Mouse (Mus musculus) liver, adult 2 months (tissue): ENCODE measurements around the gene Fam71a. TPM values are rescaled to one million over a fixed set of nuclear protein-coding genes. Genes with fewer than 3 reads are reported as not detected.
"Not testable (repeated sequence)": the region's sequence is repeated elsewhere in the genome, so short reads cannot be mapped to it uniquely, and the experiment has no call there.

Experiments used
- DNase-seq: peaks from one replicate; pipeline ENCODE4 v3.0.0-alpha.2; 2011; ENCODE audit warnings: low read depth, low spot score; ENCODE audit errors: extremely low read depth
- H3K27ac ChIP-seq: fragments of 200-500 bp; replicated peaks from 2 replicates; pipeline ENCODE4 v1.5.1; 2012; ENCODE audit warnings: low read depth, mild to moderate bottlenecking, control low read depth, inconsistent platforms, low read length; ENCODE audit not compliant: insufficient read depth
- H3K27me3 ChIP-seq: fragments of 200-500 bp; 2 replicates; pipeline ENCODE4 v1.6.1; 2012; ENCODE audit warnings: mild to moderate bottlenecking, moderate library complexity, low read length, inconsistent platforms; ENCODE audit not compliant: control insufficient read depth, insufficient read depth
- H3K36me3 ChIP-seq: fragments of 200-500 bp; 2 replicates; pipeline ENCODE4 v1.6.1; 2012; ENCODE audit warnings: low read length, inconsistent platforms; ENCODE audit not compliant: control insufficient read depth, insufficient read depth
- H3K4me1 ChIP-seq: fragments of 200-500 bp; 2 replicates; pipeline ENCODE4 v1.6.1; 2011; ENCODE audit warnings: low read length; ENCODE audit not compliant: control insufficient read depth, insufficient read depth
- H3K4me3 ChIP-seq: fragments of 200-500 bp; 2 replicates; pipeline ENCODE4 v1.5.1; 2011; ENCODE audit warnings: low read depth, mild to moderate bottlenecking, control low read depth, low read length, moderate library complexity; ENCODE audit not compliant: insufficient read depth
- H3K79me2 ChIP-seq: fragments of 200-500 bp; 2 replicates; pipeline ENCODE4 v1.6.1; 2012; ENCODE audit warnings: inconsistent platforms, mild to moderate bottlenecking, low read length, moderate library complexity; ENCODE audit not compliant: control insufficient read depth, insufficient read depth
- H3K9ac ChIP-seq: fragments of 200-500 bp; 2 replicates; pipeline ENCODE4 v1.6.1; 2012; ENCODE audit warnings: low read depth, mild to moderate bottlenecking, control low read depth, inconsistent platforms, low read length
- CTCF ChIP-seq: fragments of 200-500 bp; IDR thresholded peaks from 2 replicates; pipeline ENCODE4 v1.5.1; 2011; ENCODE audit warnings: low read depth, low read length, control low read depth
- POLR2A ChIP-seq: fragments of 200-500 bp; IDR thresholded peaks from 2 replicates; pipeline ENCODE4 v1.6.1; 2011; ENCODE audit warnings: low read length, control low read depth; ENCODE audit not compliant: insufficient read depth; ENCODE audit errors: extremely low read depth
- WGBS: fragments of 180-500 bp; shearing (Covaris S2); methylation state at CpG from one replicate; pipeline ENCODE4 v1.1.7; 2018; 5-methylcytosine and 5-hydroxymethylcytosine counted together
- polyA plus RNA-seq: library from polyadenylated mRNA; depleted of rRNA; stranded (reverse); fragments of >200 nt; gene quantifications from 2 replicates; pipeline ENCODE4 v1.2.3, GENCODE M21; 2012
- total RNA-seq: library from RNA; depleted of rRNA; stranded (reverse); fragments of >200 nt; gene quantifications from 2 replicates; pipeline ENCODE4 v1.2.3, GENCODE M21; 2014

The Fam71a gene
- total and polyA plus RNA-seq, 2 experiments: not detected

DNA sequence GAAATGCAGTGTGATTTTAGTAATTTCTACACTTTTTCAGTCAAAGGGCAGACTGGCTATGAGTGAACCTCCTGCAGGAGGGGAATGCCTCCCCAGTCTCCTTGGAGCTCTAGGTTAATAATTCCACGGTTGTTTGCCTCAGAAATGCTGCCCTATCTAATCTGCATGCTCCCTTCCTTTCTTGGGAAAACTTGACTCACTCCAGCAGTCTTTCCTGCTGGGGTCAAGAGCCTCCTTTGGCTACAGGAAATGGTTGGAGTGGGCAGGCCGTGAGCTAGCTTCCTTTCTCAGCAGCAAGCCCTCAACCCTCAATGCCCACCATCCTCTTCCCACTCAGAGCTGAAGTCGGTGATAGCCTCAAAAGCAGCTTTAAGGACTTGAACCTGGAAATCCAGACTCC is 10.3 kb downstream of the Fam71a start:
- TF ChIP-seq CTCF (no peak), POLR2A (no peak)
- H3K27ac ChIP-seq: peak overlapping the region; percentile 27; the same call in 1 of the 2 replicates
- no peak overlapping the region for H3K9ac ChIP-seq
- no peaks in the 10 kb centered on the region for H3K4me1 ChIP-seq
- H3K27me3 ChIP-seq: no peaks in the 10 kb centered on the region
- WGBS: 64% methylated on average over 3 of the region's 3 CpGs
- no peak overlapping the region for H3K4me3 ChIP-seq
- H3K79me2 ChIP-seq: no peaks in the 10 kb centered on the region
- H3K36me3 ChIP-seq: no peaks in the 10 kb centered on the region
- peak; percentile 24 for DNase-seq

- 23% methylated on average over 4 of the region's 4 CpGs for WGBS
- TF ChIP-seq CTCF (peak; percentile 72), POLR2A (no peak)
- H3K27ac ChIP-seq: no peak overlapping the region
Measured at GRCm38 (mm10) chr1:191153052-191153451, 11.6 kb downstream of the Fam71a start.

GRCm38 (mm10) chr1:191150924-191151605 is 13.6 kb downstream of the Fam71a start:
- 68% methylated on average over 8 of the region's 8 CpGs for WGBS

More at GRCm38 (mm10) chr1:191153052-191153451, 11.6 kb downstream of the Fam71a start:
- Histone ChIP-seq H3K4me3 (no peak overlapping the region), H3K9ac (no peak overlapping the region), H3K4me1 (no peaks in the 10 kb centered on the region), H3K79me2 (no peaks in the 10 kb centered on the region), H3K27me3 (no peaks in the 10 kb centered on the region), H3K36me3 (no peaks in the 10 kb centered on the region)
- DNase-seq: peak; percentile 29

DNA sequence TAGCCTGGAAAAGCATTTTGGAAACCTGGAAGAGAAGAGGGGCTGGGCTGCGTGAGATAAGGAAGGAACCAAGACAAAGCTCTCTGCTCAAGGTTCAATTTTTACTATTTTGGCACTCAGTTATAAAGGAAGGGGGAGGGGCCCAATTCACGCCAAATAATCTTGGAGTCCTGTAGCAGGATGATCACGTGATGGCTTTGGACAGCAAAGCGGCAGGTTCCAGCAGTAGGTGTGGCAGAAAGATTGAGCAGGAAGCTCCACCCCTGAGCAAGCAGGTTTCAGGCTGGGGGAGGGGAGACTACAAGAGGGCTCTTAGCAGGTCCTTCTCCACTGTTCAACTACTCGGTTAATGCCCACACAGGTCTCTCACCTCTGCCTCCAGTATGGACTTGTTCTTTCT is 15.1 kb downstream of the Fam71a start:
- DNase-seq, H3K4me3 ChIP-seq, H3K36me3 ChIP-seq, H3K4me1 ChIP-seq, H3K27me3 ChIP-seq, H3K27ac ChIP-seq, H3K79me2 ChIP-seq, H3K9ac ChIP-seq: not testable (repeated sequence)
- WGBS: 89% methylated on average over 5 of the region's 5 CpGs

More at GRCm38 (mm10) chr1:191150924-191151605, 13.6 kb downstream of the Fam71a start:
- Histone ChIP-seq H3K36me3 (no peaks in the 10 kb centered on the region), H3K27ac (no peak overlapping the region), H3K9ac (no peak overlapping the region), H3K4me3 (no peak overlapping the region), H3K79me2 (no peaks in the 10 kb centered on the region), H3K4me1 (no peaks in the 10 kb centered on the region), H3K27me3 (no peaks in the 10 kb centered on the region)
- no peak for DNase-seq
- TF ChIP-seq CTCF (no peak), POLR2A (no peak)

- Histone ChIP-seq H3K27ac (no peak overlapping the region), H3K4me1 (no peaks in the 10 kb centered on the region), H3K4me3 (no peak overlapping the region), H3K27me3 (no peaks in the 10 kb centered on the region), H3K79me2 (no peaks in the 10 kb centered on the region), H3K36me3 (no peaks in the 10 kb centered on the region), H3K9ac (no peak overlapping the region)
- no peak for DNase-seq
- WGBS: 88% methylated on average over 8 of the region's 8 CpGs
- no peak for TF ChIP-seq POLR2A
- TF ChIP-seq CTCF: no peak
Measured at GRCm38 (mm10) chr1:191140983-191141382, 23.6 kb downstream of the Fam71a start.

DNA sequence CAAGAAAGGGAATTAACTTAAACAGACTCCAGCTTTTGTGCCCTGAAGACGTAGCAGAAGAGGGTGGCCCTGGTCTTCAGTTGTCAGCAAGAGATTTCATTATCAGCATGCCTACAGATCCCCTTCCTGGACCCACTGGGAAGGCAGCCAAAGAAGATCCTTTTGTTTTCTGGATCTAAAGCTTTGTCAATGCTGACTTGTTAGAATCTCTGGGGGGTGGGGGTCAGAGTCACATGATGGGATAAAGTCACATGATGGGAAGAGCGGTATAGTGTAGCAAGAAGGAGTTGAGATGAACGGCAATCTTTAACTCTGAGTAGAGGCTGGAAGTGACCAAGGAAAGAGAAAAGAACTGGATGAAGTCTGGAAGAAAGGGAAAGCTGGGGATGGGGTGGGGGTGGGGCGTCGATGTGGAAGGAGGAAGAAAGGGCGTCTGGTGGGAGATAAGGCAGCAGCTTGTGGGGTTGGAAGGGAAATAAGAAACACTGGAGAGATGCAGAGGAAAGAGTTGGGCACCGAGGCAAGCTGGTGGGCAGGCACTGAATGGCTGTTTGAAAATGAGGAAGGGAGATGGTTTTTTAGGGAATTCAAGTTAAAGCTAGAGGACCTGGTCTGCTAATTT is 25.6 kb downstream of the Fam71a start:
- Histone ChIP-seq H3K9ac (no peak overlapping the region), H3K4me3 (no peak overlapping the region), H3K36me3 (no peaks in the 10 kb centered on the region), H3K27ac (no peak overlapping the region), H3K27me3 (no peaks in the 10 kb centered on the region), H3K79me2 (no peaks in the 10 kb centered on the region), H3K4me1 (no peaks in the 10 kb centered on the region)
- no peak for DNase-seq
- WGBS: 62% methylated on average over 7 of the region's 7 CpGs
- TF ChIP-seq POLR2A (no peak), CTCF (no peak)
